Mouse (Mus musculus): Measurements from ENCODE around the gene Nfkbil1.

DNA sequence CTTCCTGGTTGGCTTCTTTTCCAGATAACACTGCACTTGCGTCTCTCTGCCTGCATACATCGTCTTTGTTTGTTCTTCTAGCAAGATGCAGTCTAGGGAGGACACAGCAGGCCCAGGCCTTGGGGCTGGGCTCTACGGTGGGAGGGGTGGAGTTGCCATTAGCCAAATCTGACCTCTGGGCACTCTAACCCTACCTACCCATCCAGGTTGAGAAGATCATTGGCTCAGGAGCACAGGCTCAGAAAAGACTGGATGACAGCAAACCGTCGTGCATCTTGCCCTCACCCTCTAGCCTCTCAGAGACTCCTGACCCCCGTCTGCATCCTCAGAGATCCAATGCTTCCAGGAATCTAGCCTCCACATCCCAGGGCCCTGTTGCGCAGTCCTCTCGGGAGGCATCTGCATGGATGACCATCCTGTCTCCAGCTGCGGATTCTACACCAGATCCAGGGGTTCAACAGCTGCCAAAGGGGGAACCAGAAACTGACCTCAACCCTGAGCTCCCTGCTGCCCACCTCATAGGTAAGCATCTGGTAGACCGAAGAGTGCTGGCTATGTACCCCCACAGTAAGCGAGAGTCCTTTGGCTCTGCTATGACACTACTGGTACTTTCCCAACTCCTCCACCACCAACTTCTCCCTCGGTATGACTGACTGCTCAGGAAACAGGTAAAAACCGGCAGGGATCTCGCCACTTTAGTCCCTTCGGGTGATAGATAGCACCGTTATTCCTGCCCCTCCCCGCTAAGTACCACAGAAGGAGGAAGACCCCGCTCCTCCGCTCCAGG is 40.6 kb downstream of the Nfkbil1 start:
- TF ChIP-seq POLR2A (IDR thresholded peaks at IDR 0.05; ENCODE audit: insufficient read depth, low read depth, low read length) (no peak), CTCF (IDR thresholded peaks at IDR 0.05; ENCODE audit: insufficient read depth, low read depth, low read length) (no peak)
